Mouse (Mus musculus): Measurements from ENCODE around the gene Slc25a23.

The Slc25a23 gene

GRCm38 (mm10) chr17:57059486-57059977 is at the start of gene Slc25a23:
Slc25a23 (minus strand) TSS chr17:57059863.
- peak; percentile 31 to 68 for DNase-seq (ENCODE audit: low spot score in 2 of 2)

GRCm38 (mm10) chr17:57108666-57109171 is 49.1 kb upstream of the Slc25a23 start:
- DNase-seq (ENCODE audit: low spot score in 2 of 2) = no peak

- no peak for DNase-seq (ENCODE audit: low spot score in 2 of 2)
These were observed 48.5 kb upstream of the Slc25a23 start for GRCm38 (mm10) chr17:57108040-57108665.

GRCm38 (mm10) chr17:57107064-57107463 is 47.4 kb upstream of the Slc25a23 start:
- no peak for DNase-seq (ENCODE audit: low spot score in 2 of 2)

- DNase-seq (ENCODE audit: low spot score in 2 of 2) = no peak
These were observed 46.3 kb upstream of the Slc25a23 start for GRCm38 (mm10) chr17:57106035-57106368.

- DNase-seq (ENCODE audit: low spot score in 2 of 2) = peak; percentile 16 to 22
These were observed 45.7 kb upstream of the Slc25a23 start, which contains the start of gene Tnfsf9 for GRCm38 (mm10) chr17:57105181-57106034. Tnfsf9 (plus strand) TSS chr17:57105325.

- no peak for DNase-seq (ENCODE audit: low spot score in 2 of 2)
These were observed 44.8 kb upstream of the Slc25a23 start for GRCm38 (mm10) chr17:57104496-57104895.

- DNase-seq (ENCODE audit: low spot score in 2 of 2) = no peak
These were observed 42.6 kb upstream of the Slc25a23 start for GRCm38 (mm10) chr17:57102276-57102675.

- DNase-seq (ENCODE audit: low spot score in 2 of 2) = peak in 1 of 2 experiments; percentile 35
These were observed 40.1 kb upstream of the Slc25a23 start for GRCm38 (mm10) chr17:57099629-57100325.

- DNase-seq (ENCODE audit: low spot score in 2 of 2) = no peak
These were observed 38.7 kb upstream of the Slc25a23 start for GRCm38 (mm10) chr17:57098321-57098720.

- peak; percentile 80 to 89 for DNase-seq (ENCODE audit: low spot score in 2 of 2)
These were observed 36.9 kb upstream of the Slc25a23 start for GRCm38 (mm10) chr17:57096623-57096920.

- peak in 1 of 2 experiments; percentile 31 for DNase-seq (ENCODE audit: low spot score in 2 of 2)
These were observed 36.4 kb upstream of the Slc25a23 start for GRCm38 (mm10) chr17:57095855-57096622.

- no peak for DNase-seq (ENCODE audit: low spot score in 2 of 2)
These were observed 34.6 kb upstream of the Slc25a23 start for GRCm38 (mm10) chr17:57094222-57094621.

- DNase-seq (ENCODE audit: low spot score in 2 of 2) = no peak
These were observed 27.6 kb upstream of the Slc25a23 start, which contains the start of gene Tubb4a for GRCm38 (mm10) chr17:57087049-57087832. Tubb4a (minus strand) TSS chr17:57087782.

GRCm38 (mm10) chr17:57085970-57086757 is 26.5 kb upstream of the Slc25a23 start:
- no peak for DNase-seq (ENCODE audit: low spot score in 2 of 2)

- no peak for DNase-seq (ENCODE audit: low spot score in 2 of 2)
These were observed 22.8 kb upstream of the Slc25a23 start for GRCm38 (mm10) chr17:57082481-57082880.

GRCm38 (mm10) chr17:57081234-57081842 is 21.7 kb upstream of the Slc25a23 start:
- no peak for DNase-seq (ENCODE audit: low spot score in 2 of 2)

GRCm38 (mm10) chr17:57079919-57080318 is 20.3 kb upstream of the Slc25a23 start:
- DNase-seq (ENCODE audit: low spot score in 2 of 2) = no peak

- peak; percentile 40 to 66 for DNase-seq (ENCODE audit: low spot score in 2 of 2)
These were observed 18.7 kb upstream of the Slc25a23 start, which contains the start of gene Dennd1c for GRCm38 (mm10) chr17:57078336-57078735. Dennd1c (minus strand) TSS chr17:57078514.
